In genomic region chr9:77620482-77620881, GRCm38 (mm10) we compare ENCODE assay signal across 9 mouse cellular contexts. TPM values are rescaled to one million over a fixed set of nuclear protein-coding genes. Genes with fewer than 3 reads are reported as not detected.
DNase-seq lines count a peak whose midpoint lies in the region; ATAC-seq lines count a peak whose summit lies in the region.
"Had no signal": no experiment of that assay in that cellular context is flagged by ENCODE, and none has a peak within 500 bp of the region (broad histone marks: within the 10 kb centered on the region; RNA-seq: fewer than 3 reads in every experiment).

No protein-coding gene starts in this region.

- no peak for ATAC-seq in kidney, embryonic 16.5 days (ENCODE audit: low FRiP score, low TSS enrichment)

- H3K9ac ChIP-seq in kidney, embryonic 16.5 days (replicated peaks; ENCODE audit: low read length), result no peak overlapping the region

- H3K36me3 ChIP-seq in kidney, embryonic 16.5 days (ENCODE audit: insufficient read depth, low read length), result no peaks in the 10 kb centered on the region

- H3K27me3 ChIP-seq in kidney, embryonic 16.5 days (ENCODE audit: insufficient read depth, low read length), result no peaks in the 10 kb centered on the region

- peaks cover 6% of the 10 kb centered on the region; the same call in 1 of the 2 replicates for H3K9me3 ChIP-seq in kidney, embryonic 16.5 days (ENCODE audit: low read length)

- peak; percentile 40 to 70 for DNase-seq in adrenal gland, adult (ENCODE audit: inconsistent age in 2 of 2, low spot score in 1 of 2)
- DNase-seq in adrenal gland, postnatal 25 days, result no peak
- peak; percentile 52 for DNase-seq in kidney, adult 11 months
- DNase-seq in right cerebral cortex, postnatal 10 days (ENCODE audit: low spot score in 2 of 2), result peak; percentile 26 to 30
- no peak for DNase-seq in right cerebral cortex, postnatal 14 days
- DNase-seq in embryo, embryonic 9.5 days (ENCODE audit: extremely low spot score), result no peak
- no peak for DNase-seq in yolk sac, embryonic 10.5 days (ENCODE audit: low spot score)

- peaks cover 7% of the 10 kb centered on the region; the same call in 1 of the 2 replicates for H3K4me1 ChIP-seq in kidney, embryonic 16.5 days (ENCODE audit: insufficient read depth, low read length)

- 60% methylated on average over 2 of the region's 2 CpGs for WGBS in kidney, embryonic 16.5 days

- H3K4me3 ChIP-seq in kidney, embryonic 16.5 days (ENCODE audit: low read length), result no peak overlapping the region

- H3K4me2 ChIP-seq in kidney, embryonic 16.5 days (replicated peaks; ENCODE audit: low read depth, low read length), result no peak overlapping the region

- no peak overlapping the region for H3K27ac ChIP-seq in kidney, embryonic 16.5 days (ENCODE audit: low read length)

RNA-seq across cellular contexts. Expression of gene Klhl31, which starts 15.8 kb away (rescaled TPM):
- 0.03 TPM in 1 of 2 replicates, not detected in the other for total RNA-seq in adrenal gland, postnatal 25 days (2021)
- 0.92 and 0.98 TPM in 2 replicates for polyA plus RNA-seq in kidney, embryonic 16.5 days (2015; fragmentation: Nextera tagmentation; extraction: Ambion mirVana)
- total RNA-seq: neutrophil, adult 5-6 weeks had no signal

Comparison
In these comparisons a context has a peak if more than half of its experiments do, and no peak if none do; other contexts are left out.
1. DNase-seq: peak in adrenal gland, adult (2 of 2), kidney, adult 11 months (single experiment) and right cerebral cortex, postnatal 10 days (2 of 2); none in adrenal gland, postnatal 25 days (single experiment), right cerebral cortex, postnatal 14 days (single experiment), embryo, embryonic 9.5 days (single experiment) and yolk sac, embryonic 10.5 days (single experiment).